Mouse (Mus musculus) myocyte (in vitro differentiated cells): ENCODE data around the gene Pank2.

ENCODE experiments used
- E2F4 ChIP-seq: IDR thresholded peaks from one replicate; pipeline ENCODE4 v1.6.1; 2011; ENCODE audit warnings: mild to moderate bottlenecking, control low read depth, moderate library complexity; ENCODE audit not compliant: insufficient read depth
- MAX ChIP-seq: IDR thresholded peaks from one replicate; pipeline ENCODE4 v1.6.1; 2011; ENCODE audit warnings: low read depth, mild to moderate bottlenecking, control low read depth
- MYOD1 ChIP-seq, 3 experiments: IDR thresholded peaks; one replicate each; pipeline ENCODE4 v1.6.1; 2011; ENCODE audit warnings: control low read depth in 2 of 3, low read depth in 2 of 3, mild to moderate bottlenecking in 2 of 3, moderate library complexity in 1 of 3; ENCODE audit not compliant: insufficient read length in 2 of 3, control insufficient read depth in 1 of 3
- POLR2A ChIP-seq: IDR thresholded peaks from one replicate; pipeline ENCODE4 v1.6.1; 2011; ENCODE audit warnings: low read depth, mild to moderate bottlenecking, control low read depth, moderate library complexity; ENCODE audit not compliant: insufficient read length
- REST ChIP-seq: IDR thresholded peaks from one replicate; pipeline ENCODE4 v1.6.1; 2011; ENCODE audit warnings: mild to moderate bottlenecking, control low read depth, moderate library complexity; ENCODE audit not compliant: insufficient read depth, insufficient read length
- SRF ChIP-seq: IDR thresholded peaks from one replicate; pipeline ENCODE4 v1.6.1; 2011; ENCODE audit warnings: low read depth; ENCODE audit not compliant: control insufficient read depth, insufficient read length
- TCF12 ChIP-seq: IDR thresholded peaks from one replicate; pipeline ENCODE4 v1.6.1; 2011; ENCODE audit warnings: mild to moderate bottlenecking, control low read depth; ENCODE audit not compliant: poor library complexity, insufficient read depth, severe bottlenecking

- TF ChIP-seq POLR2A, result no peak
- TF ChIP-seq SRF, result no peak
- no peak for TF ChIP-seq E2F4
- TF ChIP-seq MAX, result no peak
- no peak for TF ChIP-seq MYOD1 (IDR thresholded peaks at IDR 0.05; ENCODE audit: control insufficient read depth in 1 of 3, insufficient read length in 2 of 3, low read depth in 2 of 3)
- TF ChIP-seq REST, result no peak
- no peak for TF ChIP-seq TCF12
Measured at GRCm38 (mm10) chr2:131234970-131235635, 27.2 kb upstream of the Pank2 start.
